Mouse (Mus musculus) kidney, adult 10 weeks (tissue): ENCODE data around the gene Uevld. TPM values are rescaled to one million over a fixed set of nuclear protein-coding genes. Genes with fewer than 3 reads are reported as not detected.

Experiments
- polyA plus RNA-seq: library from polyadenylated mRNA; stranded (reverse); fragments of 350-450 nt; fragmentation: Illumina TruSeq; extraction: RNeasy Lipid Tissue Mini Kit (QIAGEN cat#74804); gene quantifications from one replicate; pipeline ENCODE4 v1.2.3, GENCODE M21; 2014; ENCODE audit warnings: low read depth, low replicate concordance

Uevld gene
- polyA plus RNA-seq, result 21.9 TPM

GRCm38 (mm10) chr7:46957831-46958691 is at the start of gene Uevld:
Uevld (minus strand) TSS chr7:46958527.

GRCm38 (mm10) chr7:46983280-46983679 is 25.0 kb upstream of the Uevld start, which contains the start of gene Gm9999:
Gm9999 (plus strand) TSS chr7:46983580.

DNA sequence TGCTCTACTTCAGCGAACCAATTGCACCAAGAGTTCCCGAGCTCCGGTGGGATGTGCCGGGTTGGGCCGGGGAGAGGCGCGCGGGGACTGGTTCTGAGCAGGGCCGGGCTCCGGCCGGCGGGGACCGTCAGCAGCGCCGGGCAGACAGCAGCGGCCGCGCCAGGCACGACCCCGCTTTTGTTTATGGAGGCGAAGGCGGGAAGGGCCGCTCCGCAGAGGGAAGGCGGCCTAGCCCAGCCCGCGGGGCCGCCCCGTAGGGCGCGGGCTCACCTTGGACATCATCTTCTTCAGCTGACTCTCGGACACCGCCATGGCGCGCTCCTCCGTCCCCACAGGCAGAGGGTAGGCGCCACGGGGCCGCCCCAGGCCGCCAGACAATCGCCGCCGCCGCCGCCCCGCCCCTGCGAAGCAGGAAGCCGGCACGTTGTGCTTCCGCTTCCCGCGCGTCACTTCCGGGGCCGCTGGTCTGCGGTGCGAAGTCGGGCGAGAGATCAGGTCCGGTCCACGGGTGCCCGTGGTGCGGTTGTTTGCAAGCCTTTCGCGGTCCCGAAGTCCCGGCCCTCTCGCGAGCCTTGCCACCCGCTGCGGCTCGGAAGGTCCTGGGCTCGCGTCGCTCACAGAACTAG is 38.7 kb downstream of the Uevld start, which contains the start of gene Tsg101:
Gene Tsg101 (minus strand): TSS at position 419 of the 626 bp plus-strand sequence.

Other genes starting within 250 kb of the Uevld start
- gene Saal1, start 247.8 kb downstream of the Uevld start, polyA plus RNA-seq, result 2.9 TPM
- gene Saa3, start 242.8 kb downstream of the Uevld start, polyA plus RNA-seq, result not detected
- not detected for gene Saa4, start 225.9 kb downstream of the Uevld start, polyA plus RNA-seq
- not detected for gene Saa1, start 215.5 kb downstream of the Uevld start, polyA plus RNA-seq
- not detected for gene Saa2, start 206.7 kb downstream of the Uevld start, polyA plus RNA-seq
- gene Hps5, start 162.5 kb downstream of the Uevld start, polyA plus RNA-seq, result 47.9 TPM
- gene Gtf2h1, start 162.4 kb downstream of the Uevld start, polyA plus RNA-seq, result 87.8 TPM
- gene Ldha, start 117.1 kb downstream of the Uevld start, polyA plus RNA-seq, result 201 TPM
- gene Ldhc, start 97.3 kb downstream of the Uevld start, polyA plus RNA-seq, result not detected
- 241 TPM for gene Tsg101, start 38.6 kb downstream of the Uevld start, polyA plus RNA-seq
- not detected for gene Gm9999, start 25.1 kb upstream of the Uevld start, polyA plus RNA-seq
- 35.4 TPM for gene Spty2d1, start 49.9 kb upstream of the Uevld start, polyA plus RNA-seq
- gene Tmem86a, start 92.1 kb upstream of the Uevld start, polyA plus RNA-seq, result 3.0 TPM
- not detected for gene Ptpn5, start 175.2 kb upstream of the Uevld start, polyA plus RNA-seq
- gene Mrgpra6, start 246.4 kb upstream of the Uevld start, polyA plus RNA-seq, result not detected